Mouse (Mus musculus) myocyte (in vitro differentiated cells): ENCODE measurements around the gene Fam25c. TPM values are rescaled to one million over a fixed set of nuclear protein-coding genes. Genes with fewer than 3 reads are reported as not detected.

Experiments used
- H3K27me3 ChIP-seq: one replicate; pipeline ENCODE4 v1.6.1; 2011; ENCODE audit not compliant: control insufficient read depth, insufficient read depth, insufficient read length
- H3K36me3 ChIP-seq: one replicate; pipeline ENCODE4 v1.6.1; 2011; ENCODE audit not compliant: control insufficient read depth, insufficient read depth
- H3K4me2 ChIP-seq: one replicate; pipeline ENCODE4 v1.6.1; 2011; ENCODE audit warnings: low read depth, control low read depth
- H3K4me3 ChIP-seq: one replicate; pipeline ENCODE4 v1.5.1; 2011; ENCODE audit warnings: mild to moderate bottlenecking, control low read depth, moderate library complexity
- H3K79me2 ChIP-seq: one replicate; pipeline ENCODE4 v1.6.1; 2011; ENCODE audit not compliant: control insufficient read depth, insufficient read depth
- H3ac ChIP-seq: one replicate; pipeline ENCODE4 v1.6.1; 2011; ENCODE audit not compliant: control insufficient read depth, insufficient read length
- CEBPB ChIP-seq: IDR thresholded peaks from 2 replicates; pipeline ENCODE4 v1.6.1; 2011; ENCODE audit warnings: mild to moderate bottlenecking, moderate library complexity; ENCODE audit not compliant: poor library complexity, insufficient read depth, severe bottlenecking
- E2F4 ChIP-seq: IDR thresholded peaks from one replicate; pipeline ENCODE4 v1.6.1; 2011; ENCODE audit warnings: mild to moderate bottlenecking, control low read depth, moderate library complexity; ENCODE audit not compliant: insufficient read depth
- MAX ChIP-seq: IDR thresholded peaks from one replicate; pipeline ENCODE4 v1.6.1; 2011; ENCODE audit warnings: low read depth, mild to moderate bottlenecking, control low read depth
- MYOD1 ChIP-seq, 3 experiments: IDR thresholded peaks; one replicate each; pipeline ENCODE4 v1.6.1; 2011; ENCODE audit warnings: control low read depth in 2 of 3, low read depth in 2 of 3, mild to moderate bottlenecking in 2 of 3, moderate library complexity in 1 of 3; ENCODE audit not compliant: insufficient read length in 2 of 3, control insufficient read depth in 1 of 3
- MYOG ChIP-seq, 3 experiments: IDR thresholded peaks; one replicate each; pipeline ENCODE4 v1.6.1; 2011; ENCODE audit warnings: control low read depth in 2 of 3, low read depth in 2 of 3, mild to moderate bottlenecking in 2 of 3; ENCODE audit not compliant: insufficient read length in 2 of 3, control insufficient read depth in 1 of 3, insufficient read depth in 1 of 3
- POLR2A ChIP-seq: IDR thresholded peaks from one replicate; pipeline ENCODE4 v1.6.1; 2011; ENCODE audit warnings: low read depth, mild to moderate bottlenecking, control low read depth, moderate library complexity; ENCODE audit not compliant: insufficient read length
- POLR2AphosphoS2 ChIP-seq: IDR thresholded peaks from one replicate; pipeline ENCODE4 v1.6.1; 2011; ENCODE audit warnings: low read depth, control low read depth; ENCODE audit not compliant: insufficient read length
- REST ChIP-seq: IDR thresholded peaks from one replicate; pipeline ENCODE4 v1.6.1; 2011; ENCODE audit warnings: mild to moderate bottlenecking, control low read depth, moderate library complexity; ENCODE audit not compliant: insufficient read depth, insufficient read length
- SRF ChIP-seq: IDR thresholded peaks from one replicate; pipeline ENCODE4 v1.6.1; 2011; ENCODE audit warnings: low read depth; ENCODE audit not compliant: control insufficient read depth, insufficient read length
- TCF12 ChIP-seq: IDR thresholded peaks from one replicate; pipeline ENCODE4 v1.6.1; 2011; ENCODE audit warnings: mild to moderate bottlenecking, control low read depth; ENCODE audit not compliant: poor library complexity, insufficient read depth, severe bottlenecking
- TCF3 ChIP-seq: IDR thresholded peaks from one replicate; pipeline ENCODE4 v1.6.1; 2011; ENCODE audit warnings: low read depth, control low read depth; ENCODE audit not compliant: insufficient read length
- USF1 ChIP-seq: IDR thresholded peaks from one replicate; pipeline ENCODE4 v1.6.1; 2011; ENCODE audit warnings: low read depth, mild to moderate bottlenecking, control low read depth, moderate library complexity
- polyA plus RNA-seq: library from polyadenylated mRNA; unstranded; fragments of >200 nt; fragmentation: generic; extraction: Trizol; gene quantifications from one replicate; pipeline ENCODE4 v1.2.1, GENCODE M21; 2012; ENCODE audit warnings: missing spikeins

Fam25c gene
- polyA plus RNA-seq, 1 experiment = not detected

- TF ChIP-seq TCF3 (no peak), MYOG (IDR thresholded peaks at IDR 0.05; ENCODE audit: control insufficient read depth in 1 of 3, insufficient read depth in 1 of 3, insufficient read length in 2 of 3, low read depth in 2 of 3) (no peak), CEBPB (no peak), REST (no peak), SRF (no peak), E2F4 (no peak), TCF12 (no peak), MAX (no peak), POLR2A (no peak), MYOD1 (IDR thresholded peaks at IDR 0.05; ENCODE audit: control insufficient read depth in 1 of 3, insufficient read length in 2 of 3, low read depth in 2 of 3) (no peak), USF1 (no peak), POLR2AphosphoS2 (no peak)
Observed at GRCm38 (mm10) chr14:34327618-34328017, 27.6 kb downstream of the Fam25c start.

GRCm38 (mm10) chr14:34326606-34327005, 28.6 kb downstream of the Fam25c start:
- Histone ChIP-seq H3K79me2 (no peaks in the 10 kb centered on the region), H3ac (no peak overlapping the region), H3K27me3 (no peaks in the 10 kb centered on the region), H3K36me3 (peaks cover 47% of the 10 kb centered on the region), H3K4me3 (no peak overlapping the region), H3K4me2 (no peak overlapping the region)
- TF ChIP-seq TCF3 (no peak), SRF (no peak), CEBPB (no peak), POLR2A (no peak), POLR2AphosphoS2 (no peak), MYOG (IDR thresholded peaks at IDR 0.05; ENCODE audit: control insufficient read depth in 1 of 3, insufficient read depth in 1 of 3, insufficient read length in 2 of 3, low read depth in 2 of 3) (no peak), MAX (no peak), TCF12 (no peak), REST (no peak), USF1 (no peak)

More at GRCm38 (mm10) chr14:34327618-34328017, 27.6 kb downstream of the Fam25c start:
- H3K4me3 ChIP-seq = no peak overlapping the region
- H3ac ChIP-seq = no peak overlapping the region
- H3K36me3 ChIP-seq = peaks cover 46% of the 10 kb centered on the region
- no peak overlapping the region for H3K4me2 ChIP-seq
- no peaks in the 10 kb centered on the region for H3K27me3 ChIP-seq
- no peaks in the 10 kb centered on the region for H3K79me2 ChIP-seq

GRCm38 (mm10) chr14:34323576-34324085, 31.6 kb downstream of the Fam25c start:
- Histone ChIP-seq H3K4me2 (no peak overlapping the region), H3K27me3 (no peaks in the 10 kb centered on the region), H3K79me2 (peaks cover 19% of the 10 kb centered on the region), H3K4me3 (no peak overlapping the region), H3K36me3 (peaks cover 52% of the 10 kb centered on the region), H3ac (no peak overlapping the region)
- TF ChIP-seq USF1 = no peak
- no peak for TF ChIP-seq CEBPB
- TF ChIP-seq TCF12 = no peak
- TF ChIP-seq SRF = no peak
- TF ChIP-seq MYOG (IDR thresholded peaks at IDR 0.05; ENCODE audit: control insufficient read depth in 1 of 3, insufficient read depth in 1 of 3, insufficient read length in 2 of 3, low read depth in 2 of 3) = no peak
- no peak for TF ChIP-seq TCF3
- no peak for TF ChIP-seq REST
- no peak for TF ChIP-seq POLR2AphosphoS2
- no peak for TF ChIP-seq MAX
- TF ChIP-seq MYOD1 (IDR thresholded peaks at IDR 0.05; ENCODE audit: control insufficient read depth in 1 of 3, insufficient read length in 2 of 3, low read depth in 2 of 3) = no peak
- TF ChIP-seq E2F4 = no peak
- no peak for TF ChIP-seq POLR2A

GRCm38 (mm10) chr14:34318113-34318512, 37.1 kb downstream of the Fam25c start:
- peaks cover 74% of the 10 kb centered on the region for H3K79me2 ChIP-seq
- no peaks in the 10 kb centered on the region for H3K27me3 ChIP-seq
- no peak overlapping the region for H3K4me3 ChIP-seq
- no peak overlapping the region for H3ac ChIP-seq
- no peak overlapping the region for H3K4me2 ChIP-seq
- H3K36me3 ChIP-seq = peaks cover 21% of the 10 kb centered on the region
- TF ChIP-seq POLR2A (no peak), E2F4 (no peak), TCF12 (no peak), MYOG (IDR thresholded peaks at IDR 0.05; ENCODE audit: control insufficient read depth in 1 of 3, insufficient read depth in 1 of 3, insufficient read length in 2 of 3, low read depth in 2 of 3) (no peak), SRF (no peak), MAX (no peak), POLR2AphosphoS2 (no peak), CEBPB (no peak), REST (no peak), MYOD1 (IDR thresholded peaks at IDR 0.05; ENCODE audit: control insufficient read depth in 1 of 3, insufficient read length in 2 of 3, low read depth in 2 of 3) (no peak), TCF3 (no peak), USF1 (no peak)
